Mouse (Mus musculus) small intestine, adult 2 months (tissue): ENCODE measurements around the gene Rhoa.

Experiments used
- CTCF ChIP-seq: fragments of 200-500 bp; IDR thresholded peaks from 2 replicates; pipeline ENCODE4 v1.5.1; 2012; ENCODE audit warnings: low read depth, mild to moderate bottlenecking, control low read depth, inconsistent platforms, low read length, moderate library complexity, mixed read lengths; ENCODE audit not compliant: insufficient replicate concordance, insufficient read length; ENCODE audit errors: extremely low read depth
- POLR2A ChIP-seq: fragments of 200-500 bp; IDR thresholded peaks from 2 replicates; pipeline ENCODE4 v1.6.1; 2012; ENCODE audit warnings: low read depth, mild to moderate bottlenecking, control low read depth, inconsistent platforms, low read length, moderate library complexity

DNA sequence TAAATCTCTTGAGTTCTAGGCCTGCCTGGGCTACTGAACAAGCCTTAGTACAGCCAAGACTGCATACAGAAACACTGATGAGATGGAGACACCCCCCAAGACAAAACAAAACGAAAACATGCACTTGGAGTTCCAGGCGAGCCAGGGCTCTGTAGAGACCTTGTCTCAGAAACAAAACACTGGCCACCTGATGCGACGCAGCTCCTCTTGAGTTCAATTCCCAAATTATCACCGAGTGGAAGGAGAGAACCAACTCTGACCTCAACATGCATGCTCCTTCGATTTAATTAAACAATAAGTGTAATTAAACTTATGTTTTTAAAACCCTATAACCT is 32.6 kb downstream of the Rhoa start:
- TF ChIP-seq CTCF = no peak
- TF ChIP-seq POLR2A = no peak
